Mouse (Mus musculus): ENCODE measurements at regions not wholly inside any gene's neighbourhood (a gene's known extent, or its start where the extent isn't known, plus 50 kb on each side); places are given as distances from the start of the nearest gene placed in this dataset.

GRCm38 (mm10) chr4:91029462-91029861 lies 371.1 kb downstream of the Elavl2 start:
- Histone ChIP-seq H3K9ac (ENCODE audit: low read depth, low read length, severe bottlenecking) (no peak overlapping the region), H3K4me1 (ENCODE audit: control insufficient read depth, insufficient read depth, low read length) (no peaks in the 10 kb centered on the region), H3K4me2 (replicated peaks; ENCODE audit: low read depth, low read length, severe bottlenecking) (no peak overlapping the region), H3K27me3 (ENCODE audit: control insufficient read depth, insufficient read depth, low read length) (no peaks in the 10 kb centered on the region), H3K9me3 (ENCODE audit: control insufficient read depth, low read length) (no peaks in the 10 kb centered on the region), H3K36me3 (ENCODE audit: control insufficient read depth, insufficient read depth, low read length) (no peaks in the 10 kb centered on the region), H3K4me3 (replicated peaks; ENCODE audit: low read length) (no peak overlapping the region), H3K27ac (replicated peaks; ENCODE audit: low read depth, low read length) (no peak overlapping the region)
- DNase-seq (ENCODE audit: low spot score) = no peak
- TF ChIP-seq POLR2A (IDR thresholded peaks at IDR 0.05; ENCODE audit: borderline replicate concordance, extremely low read depth, insufficient read depth, insufficient read length) = no peak
- no peak for ATAC-seq (ENCODE audit: low FRiP score, low read depth)
- WGBS = 92% methylated on average over 2 of the region's 2 CpGs

GRCm38 (mm10) chr4:91028013-91028626 lies 372.5 kb downstream of the Elavl2 start:
- Histone ChIP-seq H3K27ac (replicated peaks; ENCODE audit: low read depth, low read length) (no peak overlapping the region), H3K4me3 (replicated peaks; ENCODE audit: low read length) (no peak overlapping the region), H3K9ac (ENCODE audit: low read depth, low read length, severe bottlenecking) (no peak overlapping the region), H3K4me1 (ENCODE audit: control insufficient read depth, insufficient read depth, low read length) (no peaks in the 10 kb centered on the region), H3K27me3 (ENCODE audit: control insufficient read depth, insufficient read depth, low read length) (no peaks in the 10 kb centered on the region), H3K36me3 (ENCODE audit: control insufficient read depth, insufficient read depth, low read length) (no peaks in the 10 kb centered on the region), H3K4me2 (replicated peaks; ENCODE audit: low read depth, low read length, severe bottlenecking) (no peak overlapping the region), H3K9me3 (ENCODE audit: control insufficient read depth, low read length) (no peaks in the 10 kb centered on the region)
- no peak for DNase-seq (ENCODE audit: low spot score)
- TF ChIP-seq POLR2A (IDR thresholded peaks at IDR 0.05; ENCODE audit: borderline replicate concordance, extremely low read depth, insufficient read depth, insufficient read length) = no peak
- no peak for ATAC-seq (ENCODE audit: low FRiP score, low read depth)
- 90% methylated on average over 6 of the region's 6 CpGs for WGBS

- no peak overlapping the region for H3K4me3 ChIP-seq (replicated peaks; ENCODE audit: low read length)
- no peaks in the 10 kb centered on the region for H3K36me3 ChIP-seq (ENCODE audit: control insufficient read depth, insufficient read depth, low read length)
- H3K9ac ChIP-seq (ENCODE audit: low read depth, low read length, severe bottlenecking) = no peak overlapping the region
- ATAC-seq (ENCODE audit: low FRiP score, low read depth) (no peak), DNase-seq (ENCODE audit: low spot score) (no peak)
- H3K27ac ChIP-seq (replicated peaks; ENCODE audit: low read depth, low read length) = no peak overlapping the region
- no peak overlapping the region for H3K4me2 ChIP-seq (replicated peaks; ENCODE audit: low read depth, low read length, severe bottlenecking)
- H3K4me1 ChIP-seq (ENCODE audit: control insufficient read depth, insufficient read depth, low read length) = no peaks in the 10 kb centered on the region
- no peaks in the 10 kb centered on the region for H3K9me3 ChIP-seq (ENCODE audit: control insufficient read depth, low read length)
- 81% methylated on average over 2 of the region's 2 CpGs for WGBS
- no peak for TF ChIP-seq POLR2A (IDR thresholded peaks at IDR 0.05; ENCODE audit: borderline replicate concordance, extremely low read depth, insufficient read depth, insufficient read length)
- no peaks in the 10 kb centered on the region for H3K27me3 ChIP-seq (ENCODE audit: control insufficient read depth, insufficient read depth, low read length)
Measured at GRCm38 (mm10) chr4:90996388-90997092, 404.0 kb downstream of the Elavl2 start.

- no peak for ATAC-seq (ENCODE audit: low FRiP score, low read depth)
- 79% methylated on average over 6 of the region's 6 CpGs for WGBS
- no peaks in the 10 kb centered on the region for H3K9me3 ChIP-seq (ENCODE audit: control insufficient read depth, low read length)
Measured at GRCm38 (mm10) chr4:90964658-90965057, 435.9 kb downstream of the Elavl2 start.

GRCm38 (mm10) chr4:90943687-90944385 lies 456.7 kb downstream of the Elavl2 start:
- no peaks in the 10 kb centered on the region for H3K4me1 ChIP-seq (ENCODE audit: control insufficient read depth, insufficient read depth, low read length)
- no peak for DNase-seq (ENCODE audit: low spot score)
- H3K27ac ChIP-seq (replicated peaks; ENCODE audit: low read depth, low read length) = no peak overlapping the region
- no peaks in the 10 kb centered on the region for H3K36me3 ChIP-seq (ENCODE audit: control insufficient read depth, insufficient read depth, low read length)
- no peak overlapping the region for H3K4me2 ChIP-seq (replicated peaks; ENCODE audit: low read depth, low read length, severe bottlenecking)
- no peaks in the 10 kb centered on the region for H3K27me3 ChIP-seq (ENCODE audit: control insufficient read depth, insufficient read depth, low read length)
- WGBS = 46% methylated on average over 4 of the region's 4 CpGs
- H3K9ac ChIP-seq (ENCODE audit: low read depth, low read length, severe bottlenecking) = no peak overlapping the region
- H3K9me3 ChIP-seq (ENCODE audit: control insufficient read depth, low read length) = no peaks in the 10 kb centered on the region
- H3K4me3 ChIP-seq (replicated peaks; ENCODE audit: low read length) = no peak overlapping the region
- ATAC-seq (ENCODE audit: low FRiP score, low read depth) = no peak
- no peak for TF ChIP-seq POLR2A (IDR thresholded peaks at IDR 0.05; ENCODE audit: borderline replicate concordance, extremely low read depth, insufficient read depth, insufficient read length)

More at GRCm38 (mm10) chr4:90964658-90965057, 435.9 kb downstream of the Elavl2 start:
- no peak overlapping the region for H3K9ac ChIP-seq (ENCODE audit: low read depth, low read length, severe bottlenecking)
- no peak overlapping the region for H3K4me3 ChIP-seq (replicated peaks; ENCODE audit: low read length)
- no peaks in the 10 kb centered on the region for H3K4me1 ChIP-seq (ENCODE audit: control insufficient read depth, insufficient read depth, low read length)
- no peak overlapping the region for H3K4me2 ChIP-seq (replicated peaks; ENCODE audit: low read depth, low read length, severe bottlenecking)
- H3K27me3 ChIP-seq (ENCODE audit: control insufficient read depth, insufficient read depth, low read length) = no peaks in the 10 kb centered on the region
- H3K36me3 ChIP-seq (ENCODE audit: control insufficient read depth, insufficient read depth, low read length) = no peaks in the 10 kb centered on the region
- no peak overlapping the region for H3K27ac ChIP-seq (replicated peaks; ENCODE audit: low read depth, low read length)
- TF ChIP-seq POLR2A (IDR thresholded peaks at IDR 0.05; ENCODE audit: borderline replicate concordance, extremely low read depth, insufficient read depth, insufficient read length) = no peak
- no peak for DNase-seq (ENCODE audit: low spot score)
